Mouse (Mus musculus) left cerebral cortex, adult 6 months (tissue): ENCODE results near the gene Fbxl22. TPM values are rescaled to one million over a fixed set of nuclear protein-coding genes. Genes with fewer than 3 reads are reported as not detected.

Source experiments
- long read RNA-seq, 2 experiments: library from polyadenylated mRNA; unstranded; transcript quantifications; one replicate each; pipeline ENCODE4 v2.0.0; 2019 to 2020
- polyA plus RNA-seq: library from polyadenylated mRNA; unstranded; fragments of <200 nt; fragmentation: Nextera tagmentation; gene quantifications from 2 replicates; pipeline ENCODE4 v1.2.3, GENCODE M21; 2021

The Fbxl22 gene
- polyA plus RNA-seq, result 0.15 and 0.26 TPM in 2 replicates
- long read RNA-seq, experiment 1, partial matches to known transcripts, result 0 of 2 reads
- long read RNA-seq, experiment 1, other reads (novel, unspliced or antisense), result 1 of 2 reads
- long read RNA-seq, experiment 2, result 0 reads

GRCm38 (mm10) chr9:66514256-66514770 lies at the start of gene Fbxl22:
TSS of gene Fbxl22 (minus strand) at chr9:66514593.

Other genes starting within 250 kb of the Fbxl22 start
- gene Herc1, start 164.1 kb downstream of the Fbxl22 start, polyA plus RNA-seq, result 11.3 and 12.5 TPM in 2 replicates
- 15.4 and 25.0 TPM in 2 replicates for gene Usp3, start 78.5 kb upstream of the Fbxl22 start, polyA plus RNA-seq
- 8.2 and 9.6 TPM in 2 replicates for gene Car12, start 199.1 kb upstream of the Fbxl22 start, polyA plus RNA-seq